Mouse (Mus musculus) testis, adult 2 months (tissue): ENCODE measurements around the gene Nat8f5.

ENCODE experiments used
- CTCF ChIP-seq: fragments of 200-500 bp; IDR thresholded peaks from 2 replicates; pipeline ENCODE4 v1.5.1; 2012; ENCODE audit warnings: low read depth, mild to moderate bottlenecking, inconsistent platforms, low read length, moderate library complexity; ENCODE audit not compliant: control insufficient read depth, insufficient read depth, insufficient replicate concordance
- POLR2A ChIP-seq: fragments of 200-500 bp; IDR thresholded peaks from 2 replicates; pipeline ENCODE4 v1.6.1; 2012; ENCODE audit warnings: low read depth, mild to moderate bottlenecking, inconsistent platforms, low read length, moderate library complexity; ENCODE audit not compliant: control insufficient read depth

DNA sequence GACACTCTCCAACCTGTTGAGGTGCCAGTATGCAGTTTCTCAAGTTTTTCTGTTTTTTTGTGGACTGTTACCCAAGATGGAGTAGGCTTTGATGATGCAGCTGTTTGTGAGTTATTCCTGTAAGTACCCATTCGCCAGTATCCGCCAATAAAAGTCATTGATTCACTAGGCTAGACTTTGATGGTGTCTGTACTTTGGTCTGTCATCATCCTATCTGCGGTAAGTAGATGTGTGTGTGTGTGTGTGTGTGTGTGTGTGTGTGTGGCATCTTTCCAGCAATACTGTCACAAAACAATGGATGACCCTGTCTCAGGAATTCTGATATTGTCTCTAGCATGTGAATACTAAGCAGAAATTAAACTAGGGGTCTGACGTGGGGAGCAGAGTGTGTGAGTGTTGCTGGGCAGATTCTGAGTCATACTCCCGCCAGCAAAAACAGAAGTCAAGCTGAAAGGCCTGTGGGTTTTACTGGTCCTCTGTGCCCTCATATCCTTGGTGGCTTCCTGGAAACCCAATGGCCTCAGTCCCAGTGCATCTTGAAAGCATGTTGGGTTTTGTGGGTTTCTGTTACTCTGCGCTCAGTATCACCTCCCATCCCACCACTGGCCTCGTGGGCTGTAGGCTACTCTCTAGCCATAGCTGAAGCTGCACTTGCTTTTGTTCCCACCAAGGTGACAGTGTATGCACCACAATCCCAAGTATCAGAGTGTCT lies 30.4 kb upstream of the Nat8f5 start:
- TF ChIP-seq POLR2A (no peak), CTCF (no peak)
